Mouse (Mus musculus): ENCODE results near the gene Olfr351.

Olfr351 gene

DNA sequence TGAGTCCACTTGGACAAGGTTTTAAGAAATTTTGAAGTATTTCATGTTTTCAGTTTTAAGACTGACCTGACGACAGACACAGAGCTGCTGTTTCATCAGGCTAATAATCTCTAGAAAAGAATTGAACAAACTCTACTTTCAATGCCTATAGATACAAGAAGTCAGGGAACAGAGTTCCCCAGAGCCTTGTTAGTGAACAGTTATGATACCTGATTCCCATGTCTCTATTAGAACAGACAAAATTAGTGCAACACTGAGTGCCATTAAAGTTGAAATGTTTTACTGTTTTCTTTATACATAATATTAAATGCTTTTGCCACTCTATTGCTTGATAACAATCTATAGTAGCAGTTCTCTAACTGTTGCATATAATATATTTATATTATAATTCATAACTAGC, at the start of gene Olfr351:
Olfr351 (minus strand) TSS at position 101 of the 400 bp plus-strand sequence.
- no peak for TF ChIP-seq GATA4 (IDR thresholded peaks at IDR 0.05; ENCODE audit: insufficient replicate concordance, low read length)

- no peak for TF ChIP-seq GATA4 (IDR thresholded peaks at IDR 0.05; ENCODE audit: insufficient replicate concordance, low read length)
Observed at GRCm38 (mm10) chr2:36905380-36905779, 42.9 kb upstream of the Olfr351 start, which contains the start of gene Olfr354. Gene Olfr354, plus strand, starts transcription at chr2:36905680.

DNA sequence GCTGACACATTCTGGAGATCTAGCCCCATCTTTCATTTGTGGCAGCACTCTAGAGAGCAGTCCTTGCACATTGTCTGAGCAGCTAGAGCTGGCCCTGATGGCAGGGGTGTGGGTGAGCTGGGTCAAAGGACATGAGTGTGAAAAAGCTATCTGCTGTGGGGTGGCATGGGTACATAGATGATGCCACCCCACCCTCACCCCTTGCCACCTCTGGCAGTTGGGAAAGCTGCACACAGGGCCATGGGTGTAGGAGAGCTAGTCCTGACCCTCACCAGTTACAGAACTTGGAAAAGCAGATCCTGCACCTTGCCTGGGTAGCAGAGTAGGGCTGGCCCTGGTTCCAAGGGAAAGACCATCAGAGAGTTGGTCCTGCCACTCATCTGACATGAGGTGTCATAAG, 34.7 kb upstream of the Olfr351 start:
- no peak for TF ChIP-seq GATA4 (IDR thresholded peaks at IDR 0.05; ENCODE audit: insufficient replicate concordance, low read length)

- TF ChIP-seq GATA4 (IDR thresholded peaks at IDR 0.05; ENCODE audit: insufficient replicate concordance, low read length): no peak
Observed at GRCm38 (mm10) chr2:36892836-36893235, 30.4 kb upstream of the Olfr351 start, which contains the start of gene Olfr353. Gene Olfr353, minus strand, starts transcription at chr2:36892936.

DNA sequence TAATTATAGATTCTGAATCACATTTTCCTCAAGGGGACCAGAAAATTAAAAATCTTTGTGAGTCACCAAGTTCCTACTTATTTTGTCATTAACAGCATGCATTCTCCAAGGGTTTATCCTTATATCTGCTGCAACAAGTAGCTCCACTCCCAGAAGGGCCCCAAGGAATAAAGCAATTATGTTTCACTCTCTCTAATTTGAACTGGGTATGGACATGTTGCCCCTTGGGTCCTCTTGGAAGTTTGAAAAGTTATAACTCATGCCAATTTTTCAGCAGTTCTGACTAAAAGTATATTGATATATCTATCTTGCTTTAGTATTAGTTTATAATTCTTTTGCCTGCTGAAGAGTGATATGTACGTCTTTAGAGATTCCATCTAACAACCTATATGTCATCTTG, 5.7 kb upstream of the Olfr351 start, which contains the start of gene Olfr352:
Olfr352 (plus strand) TSS at position 301 of the 400 bp plus-strand sequence.
- TF ChIP-seq GATA4 (IDR thresholded peaks at IDR 0.05; ENCODE audit: insufficient replicate concordance, low read length): no peak

DNA sequence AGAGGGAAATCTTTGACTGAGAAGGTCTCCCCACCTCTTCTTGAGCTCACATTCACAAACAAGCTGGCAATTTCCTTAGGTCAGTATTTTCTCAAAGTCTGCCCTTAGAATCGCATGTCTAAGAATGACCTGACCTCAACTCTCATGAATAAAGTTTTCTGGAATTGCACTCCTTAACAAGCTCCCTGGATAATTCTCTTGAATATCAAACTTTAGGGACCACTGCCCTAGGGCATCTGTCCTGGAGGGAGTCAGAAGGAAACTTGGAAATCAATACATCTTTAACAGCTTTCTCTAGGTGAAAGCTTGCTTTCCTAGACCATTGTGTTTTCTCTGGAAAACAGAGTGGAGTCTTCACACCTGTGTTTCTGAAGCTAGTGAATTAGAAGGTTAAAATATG, 16.4 kb downstream of the Olfr351 start, which contains the start of gene Olfr350:
Olfr350 (plus strand) TSS at position 301 of the 400 bp plus-strand sequence.
- TF ChIP-seq GATA4 (IDR thresholded peaks at IDR 0.05; ENCODE audit: insufficient replicate concordance, low read length): no peak

DNA sequence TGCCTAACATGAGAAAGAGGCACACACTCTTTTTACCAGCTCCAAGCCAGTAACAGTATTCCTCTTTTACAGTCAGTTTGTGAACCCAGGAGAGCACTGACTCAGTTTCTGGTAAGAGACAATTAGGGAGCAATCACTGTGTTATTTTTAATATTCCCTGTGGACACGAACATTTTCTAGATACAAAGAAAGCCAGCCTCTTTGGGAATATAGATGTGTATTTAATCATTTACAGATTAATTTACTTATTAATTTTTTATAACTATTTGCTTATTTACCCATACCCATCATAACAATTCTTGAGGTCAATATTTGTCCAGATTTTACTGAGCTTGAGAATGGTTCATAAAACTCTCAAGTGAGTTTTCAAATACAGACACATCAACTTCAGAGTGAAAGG, 45.5 kb downstream of the Olfr351 start, which contains the start of gene Olfr3:
Olfr3 (minus strand) TSS at position 101 of the 400 bp plus-strand sequence.
- TF ChIP-seq GATA4 (IDR thresholded peaks at IDR 0.05; ENCODE audit: insufficient replicate concordance, low read length): no peak
